Mouse (Mus musculus) CH12.LX (cell line): ENCODE results near the gene Eya4. TPM values are rescaled to one million over a fixed set of nuclear protein-coding genes. Genes with fewer than 3 reads are reported as not detected.

Source experiments
- DNase-seq: peaks from one replicate; pipeline ENCODE4 v3.0.0-alpha.2; 2013; ENCODE audit errors: extremely low read depth
- H3K27ac ChIP-seq: 2 replicates; pipeline ENCODE4 v1.5.1; 2012; ENCODE audit warnings: low read depth, mild to moderate bottlenecking, control low read depth, moderate library complexity; ENCODE audit not compliant: insufficient read depth
- H3K27me3 ChIP-seq: replicated peaks from 2 replicates; pipeline ENCODE3; 2012; ENCODE audit warnings: inconsistent platforms
- H3K36me3 ChIP-seq, 2 experiments: replicated peaks in 1 of 2; 2 replicates each; pipeline versions ENCODE3 to v1.6.1; 2012; ENCODE audit warnings: inconsistent platforms in 1 of 2, low read length in 1 of 2, mild to moderate bottlenecking in 1 of 2, mixed read lengths in 1 of 2, moderate library complexity in 1 of 2; ENCODE audit not compliant: control insufficient read depth in 1 of 2, insufficient read depth in 1 of 2
- H3K4me1 ChIP-seq, 2 experiments: 2 replicates each; pipeline ENCODE4 v1.6.1; 2012; ENCODE audit warnings: inconsistent platforms in 1 of 2, moderate library complexity in 1 of 2; ENCODE audit not compliant: insufficient read depth in 2 of 2, control insufficient read depth in 1 of 2
- H3K4me2 ChIP-seq: 2 replicates; pipeline ENCODE4 v1.6.1; 2012; ENCODE audit warnings: low read depth, mild to moderate bottlenecking, control low read depth; ENCODE audit not compliant: poor library complexity, insufficient read depth, severe bottlenecking
- H3K4me3 ChIP-seq, 3 experiments: fragments of 150-350 bp in 1 of 3; sonication (generic) in 1 of 3; replicated peaks in 1 of 3; 2 replicates each; pipeline versions ENCODE3 to v1.5.1; 2011 to 2012; ENCODE audit warnings: low read depth in 2 of 3, low read length in 2 of 3, mild to moderate bottlenecking in 2 of 3, moderate library complexity in 2 of 3, control low read depth in 1 of 3, improper control_type of control experiment in 1 of 3, inconsistent platforms in 1 of 3, mixed read lengths in 1 of 3; ENCODE audit not compliant: poor library complexity in 1 of 3
- H3K79me2 ChIP-seq: replicated peaks from 2 replicates; pipeline ENCODE4 v1.6.1; 2012; ENCODE audit warnings: mild to moderate bottlenecking, moderate library complexity; ENCODE audit not compliant: control insufficient read depth, poor library complexity, insufficient read depth, severe bottlenecking; ENCODE audit errors: extremely low read depth
- H3K9ac ChIP-seq: 2 replicates; pipeline ENCODE4 v1.6.1; 2012; ENCODE audit warnings: low read depth, mild to moderate bottlenecking, control low read depth, moderate library complexity; ENCODE audit not compliant: insufficient read depth
- H3K9me3 ChIP-seq: replicated peaks from 2 replicates; pipeline ENCODE3; 2012; ENCODE audit warnings: low read length, inconsistent platforms, mixed read lengths
- BHLHE40 ChIP-seq: IDR thresholded peaks from 2 replicates; pipeline ENCODE4 v1.6.1; 2011; ENCODE audit warnings: mild to moderate bottlenecking, low read depth, low read length, improper control_type of control experiment
- CHD2 ChIP-seq: IDR thresholded peaks from 2 replicates; pipeline ENCODE4 v1.6.1; 2011; ENCODE audit warnings: low read length, improper control_type of control experiment
- CTCF ChIP-seq, 2 experiments: IDR thresholded peaks in 1 of 2; conservative IDR thresholded peaks in 1 of 2; 2 replicates each; pipeline ENCODE4 v1.5.1; 2011 to 2012; ENCODE audit warnings: low read depth in 2 of 2, low read length in 2 of 2, improper control_type of control experiment in 1 of 2, inconsistent platforms in 1 of 2, mild to moderate bottlenecking in 1 of 2, moderate library complexity in 1 of 2
- E2F4 ChIP-seq: IDR thresholded peaks from 2 replicates; pipeline ENCODE4 v1.6.1; 2011; ENCODE audit warnings: low read depth, low read length, improper control_type of control experiment; ENCODE audit not compliant: insufficient replicate concordance
- ELF1 ChIP-seq: IDR thresholded peaks from 2 replicates; pipeline ENCODE4 v1.6.1; 2014; ENCODE audit warnings: low read depth, mild to moderate bottlenecking, inconsistent platforms, low read length, improper control_type of control experiment
- IRF4 ChIP-seq: IDR thresholded peaks from 2 replicates; pipeline ENCODE4 v1.6.1; 2014; ENCODE audit warnings: low read depth, mild to moderate bottlenecking, inconsistent platforms, low read length, improper control_type of control experiment
- KAT2A ChIP-seq: IDR thresholded peaks from 2 replicates; pipeline ENCODE4 v1.6.1; 2012; ENCODE audit warnings: low read length, improper control_type of control experiment, inconsistent platforms; ENCODE audit not compliant: insufficient replicate concordance
- NRF1 ChIP-seq: IDR thresholded peaks from 2 replicates; pipeline ENCODE4 v1.6.1; 2014; ENCODE audit warnings: low read depth, mild to moderate bottlenecking, inconsistent platforms, low read length, improper control_type of control experiment, moderate library complexity
- PAX5 ChIP-seq: IDR thresholded peaks from 2 replicates; pipeline ENCODE4 v1.6.1; 2012; ENCODE audit warnings: low read length, inconsistent platforms, mixed read lengths
- POLR2A ChIP-seq: IDR thresholded peaks from 2 replicates; pipeline ENCODE4 v1.6.1; 2011; ENCODE audit warnings: low read depth, mild to moderate bottlenecking, improper control_type of control experiment, low read length
- RAD21 ChIP-seq: IDR thresholded peaks from 2 replicates; pipeline ENCODE4 v1.6.1; 2011; ENCODE audit warnings: low read depth, mild to moderate bottlenecking, low read length, improper control_type of control experiment, moderate library complexity
- RCOR1 ChIP-seq: conservative IDR thresholded peaks from 2 replicates; pipeline ENCODE4 v1.6.1; 2012; ENCODE audit warnings: low read depth, mild to moderate bottlenecking, inconsistent platforms, low read length, improper control_type of control experiment
- SIN3A ChIP-seq: IDR thresholded peaks from 2 replicates; pipeline ENCODE4 v1.6.1; 2012; ENCODE audit warnings: low read length, improper control_type of control experiment, inconsistent platforms
- SMC3 ChIP-seq: IDR thresholded peaks from 2 replicates; pipeline ENCODE4 v1.6.1; 2011; ENCODE audit warnings: low read depth, low read length, improper control_type of control experiment
- TBP ChIP-seq: conservative IDR thresholded peaks from 2 replicates; pipeline ENCODE4 v1.6.1; 2011; ENCODE audit warnings: low read depth, low read length, improper control_type of control experiment
- TCF12 ChIP-seq: IDR thresholded peaks from 2 replicates; pipeline ENCODE4 v1.6.1; 2014; ENCODE audit warnings: low read depth, mild to moderate bottlenecking, inconsistent platforms, low read length, improper control_type of control experiment
- USF2 ChIP-seq: conservative IDR thresholded peaks from 2 replicates; pipeline ENCODE4 v1.6.1; 2011; ENCODE audit warnings: low read depth, low read length, improper control_type of control experiment
- ZC3H11A ChIP-seq: IDR thresholded peaks from 2 replicates; pipeline ENCODE4 v1.6.1; 2012; ENCODE audit warnings: low read depth, mild to moderate bottlenecking, inconsistent platforms, low read length, improper control_type of control experiment
- ZMIZ1 ChIP-seq: IDR thresholded peaks from 2 replicates; pipeline ENCODE4 v1.6.1; 2012; ENCODE audit warnings: low read depth, mild to moderate bottlenecking, inconsistent platforms, low read length, improper control_type of control experiment
- ZNF384 ChIP-seq: IDR thresholded peaks from 2 replicates; pipeline ENCODE4 v1.6.1; 2012; ENCODE audit warnings: low read depth, low read length, improper control_type of control experiment, inconsistent platforms
- dilution Hi-C: fragments of 300-500 bp; cut with MboI; formaldehyde crosslinking; loops from 2 replicates; pipeline ENCODE4 v1.14.3; 2020; ENCODE audit warnings: low sequenced_read_pairs; ENCODE audit not compliant: extremely low pct_unique_long_range_greater_than_20kb, extremely low pct_ligation_motif_present
- in situ Hi-C: fragments of 300-500 bp; cut with MboI; formaldehyde crosslinking; loops from 3 replicates; pipeline ENCODE4 v1.14.3; 2019; ENCODE audit warnings: low sequenced_read_pairs, low pct_ligation_motif_present, low pct_unique_long_range_greater_than_20kb, mixed read lengths
- polyA plus RNA-seq: library from polyadenylated mRNA; unstranded; fragments of >175 nt; gene quantifications from 2 replicates; pipeline ENCODE4 v1.2.1, GENCODE M21; 2012; ENCODE audit warnings: low read depth; ENCODE audit not compliant: insufficient read length
- total RNA-seq, 2 experiments: library from RNA; depleted of rRNA; stranded (reverse); fragments of 300-350 nt in 1 of 2; fragments of >200 nt in 1 of 2; gene quantifications; 2 replicates each; pipeline ENCODE4 v1.2.3; 2012 to 2014

Eya4 gene
- total and polyA plus RNA-seq, 3 experiments, result 0.05 to 0.10 TPM; not detected in 1

DNA sequence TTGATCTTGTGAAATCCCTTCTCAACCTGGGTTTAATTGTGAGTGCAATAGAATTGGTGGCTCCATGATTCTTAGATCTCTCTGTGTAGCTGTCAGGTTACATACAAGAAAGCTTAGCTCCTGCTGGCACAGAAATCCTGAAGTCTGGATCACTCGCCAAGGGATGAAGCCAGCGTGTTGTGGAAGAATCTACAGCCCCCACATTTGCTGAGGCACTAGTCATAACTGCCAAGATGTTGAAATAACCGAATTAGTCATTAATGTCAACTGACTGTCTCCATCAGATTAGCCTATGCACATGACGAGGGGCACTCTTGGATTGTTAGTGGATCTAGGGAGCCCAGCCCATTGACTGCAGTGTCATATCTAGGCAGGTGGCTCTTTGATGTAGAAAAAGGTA lies 146.7 kb downstream of the Eya4 start:
- TF ChIP-seq POLR2A (no peak), KAT2A (no peak), ZMIZ1 (no peak), ZNF384 (no peak), NRF1 (no peak), CHD2 (no peak), SMC3 (no peak), RAD21 (no peak), RCOR1 (no peak), ZC3H11A (no peak), ELF1 (no peak)
- dilution Hi-C loops (no loop called here), in situ Hi-C loops (no loop called here)
- no peak for DNase-seq
- H3K36me3 ChIP-seq, result no peaks in the 10 kb centered on the region
- no peaks in the 10 kb centered on the region for H3K79me2 ChIP-seq
- no peaks in the 10 kb centered on the region for H3K9me3 ChIP-seq
- no peak overlapping the region for H3K4me3 ChIP-seq
- H3K4me2 ChIP-seq, result no peak overlapping the region
- no peaks in the 10 kb centered on the region for H3K4me1 ChIP-seq
- H3K27me3 ChIP-seq, result no peaks in the 10 kb centered on the region
- no peak overlapping the region for H3K27ac ChIP-seq
- H3K9ac ChIP-seq, result no peak overlapping the region

DNA sequence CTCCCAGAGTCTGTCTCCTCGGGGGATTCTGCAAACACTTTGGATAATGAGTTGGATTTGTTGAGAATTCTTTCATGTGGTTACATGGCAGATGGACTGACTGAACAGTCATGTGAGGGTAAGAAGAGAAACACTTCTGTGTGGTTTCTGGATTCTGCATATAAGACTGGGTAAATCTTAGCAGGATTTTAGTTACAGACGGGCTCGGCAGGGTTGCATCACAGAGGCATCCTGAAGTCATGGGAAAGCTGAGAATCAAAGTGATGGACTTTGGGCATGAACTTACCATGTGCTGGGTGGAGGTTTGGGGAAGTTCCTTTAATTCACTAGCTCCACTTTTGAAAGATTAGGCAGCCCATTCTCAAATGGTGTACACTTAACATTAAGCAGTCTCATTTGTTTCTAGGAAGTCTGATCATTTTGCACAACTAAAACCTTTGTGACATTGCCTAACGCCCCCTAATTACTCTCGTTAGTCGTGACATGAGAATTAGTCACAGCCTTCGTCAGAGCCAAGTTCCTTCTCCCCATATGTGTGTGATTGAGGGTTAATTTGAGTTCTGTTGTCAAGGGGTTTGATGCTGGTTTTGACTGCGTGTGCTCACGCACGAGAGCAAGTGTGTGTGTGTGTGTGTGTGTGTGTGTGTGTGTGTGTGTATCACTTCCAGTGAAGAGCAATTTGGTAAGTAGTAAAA lies 147.3 kb downstream of the Eya4 start:
- no peaks in the 10 kb centered on the region for H3K27me3 ChIP-seq
- H3K4me2 ChIP-seq, result no peak overlapping the region
- H3K9ac ChIP-seq, result no peak overlapping the region
- no peaks in the 10 kb centered on the region for H3K36me3 ChIP-seq
- H3K4me1 ChIP-seq, result no peaks in the 10 kb centered on the region
- no peak for DNase-seq
- H3K27ac ChIP-seq, result no peak overlapping the region
- H3K9me3 ChIP-seq, result no peaks in the 10 kb centered on the region
- TF ChIP-seq RAD21 (no peak), ZNF384 (no peak), TBP (no peak), E2F4 (no peak), BHLHE40 (no peak), PAX5 (no peak), CHD2 (no peak), USF2 (no peak), TCF12 (no peak), ELF1 (no peak), CTCF (conservative IDR thresholded peaks at IDR 0.05 in 1 of 2, IDR thresholded peaks at IDR 0.05 in 1 of 2; ENCODE audit: low read depth in 2 of 2, low read length in 2 of 2) (no peak), IRF4 (no peak), SIN3A (no peak)
- in situ Hi-C loops, result no loop called here
- no peak overlapping the region for H3K4me3 ChIP-seq
- dilution Hi-C loops, result no loop called here
- H3K79me2 ChIP-seq, result no peaks in the 10 kb centered on the region
